Mouse (Mus musculus) hindbrain, postnatal 0 days (tissue): ENCODE results near the gene Lsm14b. TPM values are rescaled to one million over a fixed set of nuclear protein-coding genes. Genes with fewer than 3 reads are reported as not detected.

Experiments used
- ATAC-seq: fragments of 200-750 bp; cut with Nextera tagmentation; 2 replicates; pipeline ENCODE4 v1.8.0; 2017; ENCODE audit warnings: mild to moderate bottlenecking, moderate TSS enrichment, moderate library complexity
- DNase-seq: peaks from one replicate; pipeline ENCODE4 v3.0.0-alpha.2; 2015; ENCODE audit warnings: low spot score
- H3K27ac ChIP-seq: fragments of 300-500 bp; sonication (generic); 2 replicates; pipeline ENCODE4 v1.5.1; 2014; ENCODE audit warnings: mild to moderate bottlenecking
- H3K27me3 ChIP-seq: fragments of 300-500 bp; sonication (generic); 2 replicates; pipeline ENCODE4 v1.6.1; 2014; ENCODE audit warnings: low read length, mixed read lengths; ENCODE audit not compliant: insufficient read depth
- H3K36me3 ChIP-seq: fragments of 300-500 bp; sonication (generic); 2 replicates; pipeline ENCODE4 v1.6.1; 2014; ENCODE audit warnings: low read length, mixed read lengths; ENCODE audit not compliant: insufficient read depth
- H3K4me1 ChIP-seq: fragments of 300-500 bp; sonication (generic); 2 replicates; pipeline ENCODE4 v1.6.1; 2014; ENCODE audit warnings: antibody characterized with exemption, low read length, mixed read lengths; ENCODE audit not compliant: insufficient read depth
- H3K4me2 ChIP-seq: fragments of 300-500 bp; sonication (generic); 2 replicates; pipeline ENCODE4 v1.6.1; 2014; ENCODE audit warnings: low read depth, mild to moderate bottlenecking, low read length, moderate library complexity, mixed read lengths
- H3K4me3 ChIP-seq: fragments of 300-500 bp; sonication (generic); 2 replicates; pipeline ENCODE4 v1.5.1; 2014; ENCODE audit warnings: low read length
- H3K9ac ChIP-seq: fragments of 300-500 bp; sonication (generic); replicated peaks from 2 replicates; pipeline ENCODE4 v1.6.1; 2014; ENCODE audit warnings: mild to moderate bottlenecking, low read length, moderate library complexity, mixed read lengths
- H3K9me3 ChIP-seq: fragments of 300-500 bp; sonication (generic); 2 replicates; pipeline ENCODE4 v1.6.1; 2016; ENCODE audit warnings: low read length, mixed read lengths
- CTCF ChIP-seq: IDR thresholded peaks from 2 replicates; pipeline ENCODE4 v1.5.1; 2016; ENCODE audit warnings: antibody characterized with exemption, control low read depth, low read depth
- WGBS: fragments of 180-500 bp; shearing (Covaris S2); extraction: QIAGEN DNeasy Blood & Tissue Kit; methylation state at CpG from one replicate; pipeline ENCODE4 v1.1.7; 2014; 5-methylcytosine and 5-hydroxymethylcytosine counted together
- polyA plus RNA-seq: library from polyadenylated mRNA; unstranded; fragments of >200 nt; fragmentation: Nextera tagmentation; extraction: Ambion mirVana; gene quantifications from 2 replicates; pipeline ENCODE4 v1.2.1, GENCODE M21; 2015
- total RNA-seq: library from RNA; depleted of rRNA; stranded (reverse); fragments of >200 nt; gene quantifications from 2 replicates; pipeline ENCODE4 v1.2.3, GENCODE M21; 2014; rRNA removed

Lsm14b gene
- total and polyA plus RNA-seq, 2 experiments from 2014 or later = 21.3 to 88.2 TPM

DNA sequence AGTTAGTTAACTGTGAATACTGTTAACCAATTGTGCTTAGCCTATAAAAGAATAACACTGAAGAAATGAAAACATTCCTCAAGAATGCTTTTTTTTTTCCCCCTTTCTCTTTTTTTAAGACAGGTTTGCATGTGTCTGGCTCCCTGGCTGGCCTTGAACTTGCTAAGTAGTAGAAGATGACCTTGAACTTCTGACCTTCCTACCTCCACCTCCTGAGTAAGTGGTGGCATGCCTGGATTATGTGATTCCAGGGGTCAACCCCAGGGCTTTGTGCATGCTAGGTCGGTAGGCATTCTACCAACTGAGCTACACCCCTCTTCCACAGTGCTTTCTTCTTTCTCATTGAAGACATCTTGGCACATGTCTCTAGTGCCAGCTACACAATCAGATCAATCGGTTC, 46.9 kb downstream of the Lsm14b start:
- Histone ChIP-seq H3K4me3 (no peak overlapping the region), H3K27ac (no peak overlapping the region), H3K4me2 (no peak overlapping the region), H3K9ac (no peak overlapping the region), H3K4me1 (peaks cover 6% of the 10 kb centered on the region; the same call in 1 of the 2 replicates), H3K27me3 (no peaks in the 10 kb centered on the region), H3K9me3 (no peaks in the 10 kb centered on the region), H3K36me3 (peaks cover 11% of the 10 kb centered on the region)
- 85% methylated on average over 2 of the region's 2 CpGs for WGBS
- no peak for TF ChIP-seq CTCF
- no peak for ATAC-seq
- no peak for DNase-seq

GRCm38 (mm10) chr2:180072886-180073285, 48.1 kb downstream of the Lsm14b start:
- DNase-seq = no peak
- WGBS = 84% methylated on average over 7 of the region's 7 CpGs
- no peaks in the 10 kb centered on the region for H3K27me3 ChIP-seq
- peaks cover 6% of the 10 kb centered on the region; the same call in 1 of the 2 replicates for H3K4me1 ChIP-seq
- H3K4me3 ChIP-seq = no peak overlapping the region
- H3K27ac ChIP-seq = no peak overlapping the region
- TF ChIP-seq CTCF = no peak
- ATAC-seq = no peak
- no peak overlapping the region for H3K4me2 ChIP-seq
- no peak overlapping the region for H3K9ac ChIP-seq
- peaks cover 11% of the 10 kb centered on the region; the same call in 1 of the 2 replicates for H3K36me3 ChIP-seq
- H3K9me3 ChIP-seq = no peaks in the 10 kb centered on the region

GRCm38 (mm10) chr2:180077622-180078021, 52.8 kb downstream of the Lsm14b start:
- Histone ChIP-seq H3K27me3 (no peaks in the 10 kb centered on the region), H3K36me3 (peaks cover 13% of the 10 kb centered on the region; the same call in 1 of the 2 replicates), H3K4me2 (no peak overlapping the region), H3K27ac (no peak overlapping the region), H3K9me3 (no peaks in the 10 kb centered on the region), H3K4me3 (no peak overlapping the region), H3K4me1 (no peaks in the 10 kb centered on the region), H3K9ac (no peak overlapping the region)
- ATAC-seq = no peak
- 66% methylated on average over 3 of the region's 3 CpGs for WGBS
- no peak for TF ChIP-seq CTCF
- DNase-seq = no peak

DNA sequence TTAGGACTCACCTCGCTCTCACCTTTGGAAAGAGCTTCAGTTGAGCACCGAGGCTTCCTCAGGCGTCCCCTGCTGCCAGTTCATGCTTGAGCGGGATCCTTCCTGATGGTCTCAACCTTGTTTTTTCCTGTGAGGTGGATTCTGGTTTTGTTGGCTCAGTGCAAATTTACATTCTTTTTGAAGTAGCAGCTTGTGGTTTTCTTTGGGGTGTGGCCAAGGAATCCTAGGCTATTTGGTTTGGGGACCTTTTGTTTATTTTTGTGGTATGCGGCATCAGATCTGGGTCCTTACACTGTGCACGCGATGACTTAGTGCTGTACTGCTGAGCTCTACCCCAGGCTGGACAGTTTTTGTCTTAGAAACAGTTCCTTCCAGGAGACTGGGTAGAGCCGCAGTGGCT, 55.9 kb downstream of the Lsm14b start:
- 88% methylated on average over 8 of the region's 8 CpGs for WGBS

GRCm38 (mm10) chr2:180083063-180083462, 58.3 kb downstream of the Lsm14b start:
- H3K27ac ChIP-seq = no peak overlapping the region
- no peak for TF ChIP-seq CTCF
- DNase-seq (no peak), ATAC-seq (no peak)
- no peak overlapping the region for H3K9ac ChIP-seq
- no peaks in the 10 kb centered on the region for H3K9me3 ChIP-seq
- H3K4me1 ChIP-seq = no peaks in the 10 kb centered on the region
- H3K4me3 ChIP-seq = no peak overlapping the region
- no peaks in the 10 kb centered on the region for H3K27me3 ChIP-seq
- 89% methylated on average over 10 of the region's 10 CpGs for WGBS
- H3K36me3 ChIP-seq = peaks cover 20% of the 10 kb centered on the region; the same call in 1 of the 2 replicates
- H3K4me2 ChIP-seq = no peak overlapping the region

More for the DNA sequence above, 55.9 kb downstream of the Lsm14b start:
- Histone ChIP-seq H3K9me3 (no peaks in the 10 kb centered on the region), H3K4me1 (no peaks in the 10 kb centered on the region), H3K4me3 (no peak overlapping the region), H3K4me2 (no peak overlapping the region), H3K9ac (no peak overlapping the region), H3K27ac (no peak overlapping the region), H3K36me3 (peaks cover 25% of the 10 kb centered on the region; the same call in 1 of the 2 replicates), H3K27me3 (no peaks in the 10 kb centered on the region)
- ATAC-seq = no peak
- no peak for DNase-seq
- TF ChIP-seq CTCF = no peak

GRCm38 (mm10) chr2:180084565-180084964, 59.8 kb downstream of the Lsm14b start:
- Histone ChIP-seq H3K4me2 (no peak overlapping the region), H3K9ac (no peak overlapping the region), H3K4me3 (no peak overlapping the region), H3K27ac (no peak overlapping the region), H3K9me3 (no peaks in the 10 kb centered on the region), H3K4me1 (no peaks in the 10 kb centered on the region), H3K36me3 (peaks cover 20% of the 10 kb centered on the region; the same call in 1 of the 2 replicates), H3K27me3 (no peaks in the 10 kb centered on the region)
- DNase-seq = no peak
- ATAC-seq = no peak
- WGBS = 59% methylated on average over 3 of the region's 3 CpGs
- no peak for TF ChIP-seq CTCF

Other genes with a start within 250 kb of the Lsm14b start
- gene Taf4, start 48.3 kb upstream of the Lsm14b start, total RNA-seq = 12.1 and 13.6 TPM in 2 replicates
- gene Taf4, start 48.3 kb upstream of the Lsm14b start, polyA plus RNA-seq = 2.5 and 3.0 TPM in 2 replicates
- gene Psma7, start 17.4 kb downstream of the Lsm14b start, total RNA-seq = 196 and 230 TPM in 2 replicates
- 585 TPM in 2 replicates for gene Psma7, start 17.4 kb downstream of the Lsm14b start, polyA plus RNA-seq
- gene Ss18l1, start 17.5 kb downstream of the Lsm14b start, total RNA-seq = 80.7 and 100 TPM in 2 replicates
- gene Ss18l1, start 17.5 kb downstream of the Lsm14b start, polyA plus RNA-seq = 34.2 and 37.2 TPM in 2 replicates
- 17.2 and 17.3 TPM in 2 replicates for gene Mtg2, start 45.6 kb downstream of the Lsm14b start, total RNA-seq
- gene Mtg2, start 45.6 kb downstream of the Lsm14b start, polyA plus RNA-seq = 23.3 and 23.9 TPM in 2 replicates
- gene Hrh3, start 79.5 kb downstream of the Lsm14b start, total RNA-seq = 5.9 and 11.4 TPM in 2 replicates
- 3.4 and 3.6 TPM in 2 replicates for gene Hrh3, start 79.5 kb downstream of the Lsm14b start, polyA plus RNA-seq
- gene Osbpl2, start 94.3 kb downstream of the Lsm14b start, total RNA-seq = 39.2 and 44.0 TPM in 2 replicates
- gene Osbpl2, start 94.3 kb downstream of the Lsm14b start, polyA plus RNA-seq = 56.0 and 57.9 TPM in 2 replicates
- 107 and 119 TPM in 2 replicates for gene Adrm1, start 146.5 kb downstream of the Lsm14b start, total RNA-seq
- gene Adrm1, start 146.5 kb downstream of the Lsm14b start, polyA plus RNA-seq = 207 and 210 TPM in 2 replicates
- 10.3 and 16.5 TPM in 2 replicates for gene Lama5, start 200.9 kb downstream of the Lsm14b start, total RNA-seq
- 2.7 and 3.5 TPM in 2 replicates for gene Lama5, start 200.9 kb downstream of the Lsm14b start, polyA plus RNA-seq
- 752 and 857 TPM in 2 replicates for gene Rps21, start 232.4 kb downstream of the Lsm14b start, total RNA-seq
- 445 and 465 TPM in 2 replicates for gene Rps21, start 232.4 kb downstream of the Lsm14b start, polyA plus RNA-seq
- 56.8 and 60.5 TPM in 2 replicates for gene Cables2, start 248.5 kb downstream of the Lsm14b start, total RNA-seq
- gene Cables2, start 248.5 kb downstream of the Lsm14b start, polyA plus RNA-seq = 25.1 and 26.4 TPM in 2 replicates